Mouse (Mus musculus) ES-E14 (cell line): ENCODE measurements at regions not wholly inside any gene's neighbourhood (a gene's known extent, or its start where the extent isn't known, plus 50 kb on each side); places are given as distances from the start of the nearest gene placed in this dataset.

ENCODE experiments used
- CHD2 ChIP-seq: IDR thresholded peaks from 2 replicates; pipeline ENCODE4 v1.6.1; 2014; ENCODE audit warnings: mild to moderate bottlenecking, low read depth, low read length, inconsistent platforms
- HCFC1 ChIP-seq: IDR thresholded peaks from 2 replicates; pipeline ENCODE4 v1.6.1; 2012; ENCODE audit warnings: low read length, inconsistent platforms, borderline replicate concordance; ENCODE audit not compliant: insufficient read depth

DNA sequence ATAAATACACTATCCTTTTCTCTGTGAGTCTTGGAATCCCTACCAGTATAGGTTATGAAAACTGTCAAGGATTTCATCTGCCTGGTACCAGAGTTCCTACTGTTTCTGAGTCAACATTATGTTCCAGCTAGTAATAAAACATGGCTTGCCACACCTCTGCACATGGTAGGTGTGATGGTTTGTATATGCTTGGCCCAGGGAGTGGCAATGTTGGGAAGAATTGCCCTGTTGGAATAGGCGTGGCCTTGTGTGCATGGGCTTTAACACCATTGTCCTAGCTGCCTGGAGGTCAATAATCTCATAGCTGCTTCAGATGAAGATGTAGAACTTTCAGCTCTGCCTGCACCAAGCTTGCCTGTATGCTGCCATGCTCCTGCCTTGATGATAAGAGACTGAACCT is 732.6 kb downstream of the Inhba start:
- TF ChIP-seq CHD2, result no peak
- TF ChIP-seq HCFC1, result no peak
